Mouse (Mus musculus) CH12.LX (cell line): Measurements from ENCODE around the gene Msx3.

Experiments used
- CTCF ChIP-seq, 2 experiments: IDR thresholded peaks in 1 of 2; conservative IDR thresholded peaks in 1 of 2; 2 replicates each; pipeline ENCODE4 v1.5.1; 2011 to 2012; ENCODE audit warnings: low read depth in 2 of 2, low read length in 2 of 2, improper control_type of control experiment in 1 of 2, inconsistent platforms in 1 of 2, mild to moderate bottlenecking in 1 of 2, moderate library complexity in 1 of 2
- MAX ChIP-seq: IDR thresholded peaks from 2 replicates; pipeline ENCODE4 v1.6.1; 2011; ENCODE audit warnings: low read length, improper control_type of control experiment
- MXI1 ChIP-seq: IDR thresholded peaks from 2 replicates; pipeline ENCODE4 v1.6.1; 2011; ENCODE audit warnings: mild to moderate bottlenecking, low read depth, low read length, improper control_type of control experiment
- UBTF ChIP-seq: IDR thresholded peaks from 2 replicates; pipeline ENCODE4 v1.6.1; 2012; ENCODE audit warnings: low read depth, mild to moderate bottlenecking, inconsistent platforms, low read length, improper control_type of control experiment, moderate library complexity
- USF1 ChIP-seq: IDR thresholded peaks from 2 replicates; pipeline ENCODE4 v1.6.1; 2014; ENCODE audit warnings: low read depth, mild to moderate bottlenecking, inconsistent platforms, low read length, improper control_type of control experiment

DNA sequence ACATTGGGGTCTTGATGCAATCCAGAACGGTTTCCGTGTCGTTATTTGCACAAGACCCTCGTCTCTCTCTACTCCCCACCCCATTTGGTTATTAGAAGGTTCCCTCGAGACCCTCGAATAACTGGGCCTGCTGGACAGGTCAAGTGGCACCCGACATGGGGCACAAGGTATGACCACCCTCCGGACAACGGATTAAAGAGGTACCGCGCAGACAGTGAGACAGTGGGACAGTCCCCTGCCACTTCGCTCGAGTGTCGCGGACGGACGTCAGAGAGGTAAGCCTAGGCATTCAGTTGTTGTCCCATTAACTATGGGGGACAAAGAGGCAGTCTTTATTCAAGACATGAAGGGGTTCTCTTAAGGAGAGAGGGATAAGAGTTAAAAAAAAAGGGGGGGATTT lies 37.6 kb downstream of the Msx3 start:
- TF ChIP-seq UBTF: no peak
- TF ChIP-seq CTCF (conservative IDR thresholded peaks at IDR 0.05 in 1 of 2, IDR thresholded peaks at IDR 0.05 in 1 of 2; ENCODE audit: low read depth in 2 of 2, low read length in 2 of 2): no peak
- TF ChIP-seq USF1: no peak
- no peak for TF ChIP-seq MXI1
- TF ChIP-seq MAX: no peak
